Mouse (Mus musculus) ES-Bruce4 (cell line): ENCODE results near the gene Dmd.

Experiments used
- CTCF ChIP-seq: IDR thresholded peaks from one replicate; pipeline ENCODE4 v1.8.1; 2011; ENCODE audit warnings: low read depth, low read length
- POLR2A ChIP-seq: IDR thresholded peaks from one replicate; pipeline ENCODE4 v1.8.1; 2011; ENCODE audit warnings: low read length; ENCODE audit not compliant: insufficient read depth

DNA sequence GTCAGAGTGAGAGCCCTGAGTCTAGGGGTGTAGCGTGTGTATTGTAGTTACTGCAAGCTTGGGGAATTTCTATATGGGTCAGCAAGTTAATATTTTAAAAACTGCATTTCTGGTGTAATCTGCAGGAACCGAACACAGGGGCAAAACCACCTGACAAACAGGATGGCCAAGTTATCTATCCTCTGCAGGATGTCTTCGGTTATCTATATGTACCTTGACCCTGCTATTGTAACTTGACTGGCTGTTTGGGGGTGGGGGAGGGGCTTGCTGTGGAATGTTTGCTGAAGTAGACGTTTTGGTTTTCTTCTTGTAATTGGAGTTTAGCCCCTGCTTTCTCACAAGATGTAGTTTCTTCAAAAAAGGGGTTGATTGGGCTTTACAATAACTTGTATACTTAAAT is 2124.9 kb downstream of the Dmd start:
- TF ChIP-seq CTCF: no peak
- no peak for TF ChIP-seq POLR2A
